Mouse (Mus musculus) liver, adult (tissue): Measurements from ENCODE around the gene Siglecg.

Experiments used
- GATA4 ChIP-seq: IDR thresholded peaks from 2 replicates; pipeline ENCODE4 v1.6.1; 2014; ENCODE audit warnings: mild to moderate bottlenecking, low read length; ENCODE audit not compliant: insufficient replicate concordance

Gene Siglecg

DNA sequence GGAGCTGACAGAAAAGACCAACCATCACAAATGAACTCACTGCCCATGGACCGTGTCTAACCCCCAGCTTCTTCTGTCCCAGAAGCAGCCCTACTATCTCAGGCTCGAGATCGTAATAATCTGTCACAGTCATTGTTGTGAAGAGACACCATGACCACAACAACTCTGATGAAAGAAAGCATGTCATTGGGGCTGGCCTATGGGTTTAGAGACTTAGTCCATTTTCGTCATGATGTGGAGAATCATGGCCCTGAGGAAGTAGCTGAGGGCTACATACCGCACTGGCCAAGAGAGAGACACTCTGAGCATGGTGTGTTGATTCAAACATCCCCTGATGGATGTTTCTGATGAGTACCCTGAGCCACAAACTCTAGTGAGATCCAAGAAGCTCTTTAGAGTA, 26.7 kb downstream of the Siglecg start:
- TF ChIP-seq GATA4: no peak

DNA sequence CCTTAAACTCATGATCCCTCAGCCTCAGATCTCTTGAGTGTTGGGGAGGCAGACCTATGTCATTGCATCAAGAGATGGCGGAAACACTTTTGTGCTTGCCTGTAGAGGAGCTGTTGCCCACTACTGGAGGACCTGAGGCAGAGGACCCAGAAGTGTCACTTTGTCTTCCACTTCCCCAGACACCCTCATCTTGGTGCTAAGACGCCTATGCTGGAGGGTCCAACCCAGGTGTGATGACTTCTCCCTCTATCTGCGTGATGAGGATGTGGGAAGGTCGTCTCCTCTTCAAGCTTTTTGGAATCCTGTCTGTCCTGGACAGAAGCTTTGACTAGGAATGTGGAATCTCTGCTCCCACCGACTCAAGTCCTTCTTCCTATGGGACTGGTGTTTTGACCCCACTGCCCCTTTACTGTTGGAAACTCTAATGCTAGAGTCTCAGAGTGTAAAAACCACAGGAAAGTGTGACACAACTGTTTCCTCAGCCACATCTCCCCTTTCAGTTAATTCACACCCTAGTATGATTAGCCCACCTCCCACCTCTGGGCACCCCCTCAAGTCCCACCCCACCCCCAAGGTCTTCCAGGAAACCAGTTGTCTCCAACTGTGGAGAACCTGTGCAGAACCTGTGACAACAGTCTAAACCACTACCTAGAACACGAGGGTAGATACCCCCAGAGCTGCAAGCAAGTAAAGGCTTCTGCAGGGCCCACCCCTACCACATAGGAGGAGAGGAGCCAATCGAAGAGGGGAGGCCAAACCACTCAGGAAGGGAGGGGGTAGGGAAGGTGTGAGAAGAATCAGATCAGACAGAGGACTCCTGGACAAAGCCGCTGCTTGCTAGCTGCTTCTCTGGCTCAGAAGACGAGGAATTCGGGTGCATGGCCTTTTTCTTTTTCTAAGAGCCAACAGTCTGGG, 28.6 kb downstream of the Siglecg start, which contains the start of gene Nkg7:
Gene Nkg7, plus strand, starts transcription at position 733 of the 915 bp plus-strand sequence.
- no peak for TF ChIP-seq GATA4

DNA sequence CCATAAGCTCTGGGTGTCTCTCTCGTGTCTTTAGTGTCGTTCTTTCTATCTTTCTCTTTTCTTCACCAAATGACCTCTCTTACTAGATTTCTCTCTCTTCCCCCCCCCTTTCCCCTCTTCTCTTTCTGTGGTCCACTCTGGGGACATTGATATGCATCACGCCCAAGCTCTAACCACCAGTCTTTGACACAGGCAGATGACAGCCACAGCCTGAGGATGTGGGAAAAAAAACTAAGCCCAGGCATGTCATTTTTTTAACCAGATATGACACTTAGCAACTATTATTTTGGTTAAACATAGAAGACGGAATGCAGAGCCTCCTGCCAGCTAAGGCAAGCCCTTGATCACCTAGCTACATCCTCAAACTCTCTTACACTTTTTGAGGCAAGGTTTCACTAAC, 30.6 kb downstream of the Siglecg start:
- no peak for TF ChIP-seq GATA4

GRCm38 (mm10) chr7:43440482-43440881, 32.5 kb downstream of the Siglecg start, which contains the start of gene Cldnd2:
Gene Cldnd2, plus strand, starts transcription at chr7:43440782.
- no peak for TF ChIP-seq GATA4

DNA sequence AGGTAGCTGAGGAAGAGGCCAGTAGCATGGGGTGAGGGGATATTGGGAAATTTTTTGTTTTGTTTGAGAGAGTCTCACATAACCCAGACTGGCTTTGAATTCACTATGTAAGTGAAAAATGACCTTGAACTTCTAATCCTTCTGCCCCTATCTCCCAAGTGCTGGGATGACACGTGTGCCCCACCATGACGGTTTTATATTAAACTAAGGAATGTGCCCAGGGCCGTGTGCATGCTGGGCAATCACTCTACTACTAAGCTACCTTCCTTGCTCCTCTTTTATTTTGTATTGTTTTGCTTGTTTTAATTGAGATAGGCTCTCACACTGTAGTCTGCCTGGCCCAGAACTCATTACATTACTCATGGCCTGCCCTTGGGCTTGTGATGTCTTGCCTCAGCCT, 33.1 kb downstream of the Siglecg start:
- no peak for TF ChIP-seq GATA4

DNA sequence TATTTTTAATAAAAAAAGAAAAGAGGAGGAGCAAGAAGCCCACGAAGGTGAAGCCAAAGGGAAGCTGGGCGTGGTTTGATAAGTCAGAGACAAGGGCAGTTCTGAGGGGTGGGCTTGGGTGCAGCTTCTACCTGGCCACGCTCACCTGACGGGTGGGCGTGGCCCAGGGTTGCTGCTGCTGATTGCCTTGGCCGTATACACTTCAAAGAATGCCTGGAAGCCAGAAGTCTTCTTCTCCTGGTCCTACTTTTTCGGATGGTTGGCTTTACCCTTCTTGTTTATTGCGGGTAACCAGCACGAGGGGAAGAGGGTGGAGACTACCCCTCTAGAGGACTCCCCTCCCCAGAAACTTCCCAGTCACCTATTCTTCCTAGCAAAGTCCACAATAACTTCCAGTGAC, 34.7 kb downstream of the Siglecg start:
- no peak for TF ChIP-seq GATA4

DNA sequence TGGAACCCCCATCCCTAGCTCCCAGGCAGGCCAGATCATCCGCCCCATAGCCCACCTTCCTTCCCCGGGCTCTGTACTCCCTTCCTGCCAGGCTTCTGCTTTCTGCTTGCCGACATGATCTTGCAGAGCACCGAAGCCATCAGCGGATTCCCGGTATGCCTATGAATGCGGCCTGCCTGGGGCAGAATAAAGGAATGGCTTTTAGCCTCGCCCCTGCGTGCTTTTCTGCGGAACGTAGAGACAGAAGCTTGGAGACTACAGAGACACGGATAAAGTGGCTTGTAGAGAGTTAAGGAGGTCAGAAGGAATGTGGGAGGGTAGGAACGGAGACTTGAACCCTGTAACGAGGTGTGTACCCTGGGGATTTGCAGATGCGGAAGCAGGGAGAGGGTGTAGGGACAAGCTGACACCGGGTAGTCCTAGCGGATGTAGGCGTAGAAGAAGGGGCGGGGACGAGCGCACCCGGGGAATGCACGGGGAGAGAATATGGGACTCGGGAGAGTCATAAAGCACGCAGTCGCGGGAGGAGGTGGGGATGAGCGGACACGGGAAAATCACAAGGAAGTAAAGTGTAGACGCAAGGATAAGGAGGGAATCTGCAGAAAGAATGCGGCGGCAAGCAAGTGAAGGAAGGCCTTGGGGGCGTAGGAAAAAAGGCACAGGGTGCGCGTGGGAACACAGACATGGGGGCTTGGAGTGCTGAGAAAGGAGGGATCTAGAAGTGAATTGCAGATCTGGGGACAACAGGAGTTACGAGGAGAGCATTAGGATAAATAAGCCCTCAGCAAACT, 35.3 kb downstream of the Siglecg start:
- TF ChIP-seq GATA4: no peak

GRCm38 (mm10) chr7:43443917-43444293, 35.9 kb downstream of the Siglecg start, which contains the start of the genes Etfb and Gm45233:
Gene Etfb, plus strand, starts transcription at chr7:43444083.
Gene Gm45233, plus strand, starts transcription at chr7:43444128.
- peak; percentile 90; the same call in 1 of the 2 replicates for TF ChIP-seq GATA4

DNA sequence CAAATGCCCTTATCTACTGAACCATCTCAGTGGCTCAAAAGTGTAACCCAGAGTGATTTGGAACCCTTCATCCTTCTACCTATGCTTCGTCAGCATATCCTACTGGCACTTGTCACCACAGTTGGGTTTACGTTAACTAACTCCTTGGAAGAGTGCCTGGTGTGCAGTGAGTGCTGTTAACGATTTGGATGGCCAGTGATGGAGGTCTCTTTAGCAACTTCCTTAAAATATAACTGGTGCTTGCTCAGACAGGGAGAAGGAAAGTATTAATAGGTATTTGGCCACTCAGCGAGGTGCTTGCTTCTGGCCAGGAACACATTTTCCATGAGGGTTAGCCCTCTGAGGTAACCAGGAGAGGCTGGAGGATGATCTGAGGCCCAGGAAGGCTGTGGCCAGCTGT, 39.8 kb downstream of the Siglecg start:
- no peak for TF ChIP-seq GATA4

GRCm38 (mm10) chr7:43448246-43448645, 40.2 kb downstream of the Siglecg start:
- TF ChIP-seq GATA4: no peak

GRCm38 (mm10) chr7:43449811-43450210, 41.8 kb downstream of the Siglecg start:
- TF ChIP-seq GATA4: no peak

GRCm38 (mm10) chr7:43451726-43452125, 43.7 kb downstream of the Siglecg start:
- no peak for TF ChIP-seq GATA4

GRCm38 (mm10) chr7:43452609-43453008, 44.6 kb downstream of the Siglecg start:
- TF ChIP-seq GATA4: no peak

- TF ChIP-seq GATA4: no peak
Observed at GRCm38 (mm10) chr7:43453599-43454355, 45.8 kb downstream of the Siglecg start.

GRCm38 (mm10) chr7:43454371-43454770, 46.4 kb downstream of the Siglecg start:
- TF ChIP-seq GATA4: no peak
